Mouse (Mus musculus) embryonic facial prominence, embryonic 12.5 days (tissue): ENCODE data around the gene Ccdc152. TPM values are rescaled to one million over a fixed set of nuclear protein-coding genes. Genes with fewer than 3 reads are reported as not detected.
"Not testable (repeated sequence)": the region's sequence is repeated elsewhere in the genome, so short reads cannot be mapped to it uniquely, and the experiment has no call there.

ENCODE experiments used
- ATAC-seq: fragments of 200-750 bp; cut with Nextera tagmentation; 2 replicates; pipeline ENCODE4 v1.8.0; 2017; ENCODE audit not compliant: insufficient number of reproducible peaks, insufficient read depth, low FRiP score, low TSS enrichment
- H3K27ac ChIP-seq: fragments of 300-500 bp; sonication (generic); 2 replicates; pipeline ENCODE4 v1.5.1; 2016; ENCODE audit warnings: mild to moderate bottlenecking
- H3K27me3 ChIP-seq: fragments of 300-500 bp; sonication (generic); 2 replicates; pipeline ENCODE4 v1.6.1; 2016; ENCODE audit warnings: mild to moderate bottlenecking, moderate library complexity
- H3K36me3 ChIP-seq: fragments of 300-500 bp; sonication (generic); 2 replicates; pipeline ENCODE4 v1.6.1; 2016; ENCODE audit warnings: mild to moderate bottlenecking
- H3K4me1 ChIP-seq: fragments of 300-500 bp; sonication (generic); 2 replicates; pipeline ENCODE4 v1.6.1; 2016
- H3K4me2 ChIP-seq: fragments of 300-500 bp; sonication (generic); replicated peaks from 2 replicates; pipeline ENCODE4 v1.6.1; 2016; ENCODE audit warnings: mild to moderate bottlenecking, moderate library complexity
- H3K4me3 ChIP-seq: fragments of 300-500 bp; sonication (generic); 2 replicates; pipeline ENCODE4 v1.5.1; 2016; ENCODE audit warnings: mild to moderate bottlenecking
- H3K9ac ChIP-seq: fragments of 300-500 bp; sonication (generic); 2 replicates; pipeline ENCODE4 v1.6.1; 2016; ENCODE audit warnings: mild to moderate bottlenecking, moderate library complexity
- H3K9me3 ChIP-seq: fragments of 300-500 bp; sonication (generic); 2 replicates; pipeline ENCODE4 v1.6.1; 2016; ENCODE audit warnings: mild to moderate bottlenecking, moderate library complexity
- WGBS: fragments of 180-500 bp; shearing (Covaris S2); methylation state at CpG from one replicate; pipeline ENCODE4 v1.1.7; 2016; 5-methylcytosine and 5-hydroxymethylcytosine counted together
- polyA plus RNA-seq: library from polyadenylated mRNA; unstranded; fragments of >200 nt; fragmentation: Nextera tagmentation; extraction: Ambion mirVana; gene quantifications from 2 replicates; pipeline ENCODE4 v1.2.1, GENCODE M21; 2016

The Ccdc152 gene
- polyA plus RNA-seq, 1 experiment from 2014 or later = not detected

- no peak overlapping the region for H3K27ac ChIP-seq
- H3K4me3 ChIP-seq = no peak overlapping the region
- H3K4me1 ChIP-seq = no peaks in the 10 kb centered on the region
- H3K27me3 ChIP-seq = no peaks in the 10 kb centered on the region
- no peak overlapping the region for H3K4me2 ChIP-seq
- 84% methylated on average over 3 of the region's 3 CpGs for WGBS
- no peaks in the 10 kb centered on the region for H3K36me3 ChIP-seq
- no peak overlapping the region for H3K9ac ChIP-seq
- H3K9me3 ChIP-seq = peaks cover 3% of the 10 kb centered on the region; the same call in 1 of the 2 replicates
- no peak for ATAC-seq
These were observed 52.2 kb downstream of the Ccdc152 start for GRCm38 (mm10) chr15:3251031-3251717.

GRCm38 (mm10) chr15:3250620-3251019 is 52.7 kb downstream of the Ccdc152 start:
- Histone ChIP-seq H3K27ac (no peak overlapping the region), H3K4me1 (no peaks in the 10 kb centered on the region), H3K9ac (no peak overlapping the region), H3K36me3 (no peaks in the 10 kb centered on the region), H3K27me3 (no peaks in the 10 kb centered on the region), H3K9me3 (peaks cover 3% of the 10 kb centered on the region; the same call in 1 of the 2 replicates), H3K4me2 (no peak overlapping the region), H3K4me3 (no peak overlapping the region)
- ATAC-seq = no peak
- 85% methylated on average over 2 of the region's 2 CpGs for WGBS

GRCm38 (mm10) chr15:3245036-3245435 is 58.3 kb downstream of the Ccdc152 start:
- H3K27ac ChIP-seq, H3K4me3 ChIP-seq, H3K27me3 ChIP-seq, H3K4me2 ChIP-seq, H3K9me3 ChIP-seq, H3K36me3 ChIP-seq, ATAC-seq, H3K9ac ChIP-seq, H3K4me1 ChIP-seq: not testable (repeated sequence)
- 86% methylated on average over 10 of the region's 10 CpGs for WGBS

GRCm38 (mm10) chr15:3237963-3238362 is 65.4 kb downstream of the Ccdc152 start:
- H3K4me1 ChIP-seq = no peaks in the 10 kb centered on the region
- no peak for ATAC-seq
- no peaks in the 10 kb centered on the region for H3K27me3 ChIP-seq
- no peak overlapping the region for H3K9ac ChIP-seq
- H3K27ac ChIP-seq = no peak overlapping the region
- no peaks in the 10 kb centered on the region for H3K36me3 ChIP-seq
- H3K9me3 ChIP-seq = no peaks in the 10 kb centered on the region
- WGBS = 70% methylated on average over 1 of the region's 1 CpGs
- no peak overlapping the region for H3K4me3 ChIP-seq
- no peak overlapping the region for H3K4me2 ChIP-seq

- no peak for ATAC-seq
- H3K4me2 ChIP-seq = no peak overlapping the region
- WGBS = 86% methylated on average over 2 of the region's 2 CpGs
- no peaks in the 10 kb centered on the region for H3K36me3 ChIP-seq
- no peak overlapping the region for H3K27ac ChIP-seq
- H3K4me1 ChIP-seq = no peaks in the 10 kb centered on the region
- no peaks in the 10 kb centered on the region for H3K9me3 ChIP-seq
- H3K27me3 ChIP-seq = no peaks in the 10 kb centered on the region
- no peak overlapping the region for H3K4me3 ChIP-seq
- no peak overlapping the region for H3K9ac ChIP-seq
These were observed 67.0 kb downstream of the Ccdc152 start for GRCm38 (mm10) chr15:3236338-3236737.

- Histone ChIP-seq H3K9ac (no peak overlapping the region), H3K4me1 (no peaks in the 10 kb centered on the region), H3K27me3 (no peaks in the 10 kb centered on the region), H3K36me3 (no peaks in the 10 kb centered on the region), H3K27ac (no peak overlapping the region), H3K4me3 (no peak overlapping the region), H3K4me2 (no peak overlapping the region), H3K9me3 (no peaks in the 10 kb centered on the region)
- no peak for ATAC-seq
- 89% methylated on average over 3 of the region's 3 CpGs for WGBS
These were observed 69.3 kb downstream of the Ccdc152 start for GRCm38 (mm10) chr15:3233837-3234551.

- ATAC-seq = no peak
- H3K27me3 ChIP-seq = no peaks in the 10 kb centered on the region
- H3K4me3 ChIP-seq = no peak overlapping the region
- H3K27ac ChIP-seq = no peak overlapping the region
- H3K9me3 ChIP-seq = no peaks in the 10 kb centered on the region
- H3K4me1 ChIP-seq = no peaks in the 10 kb centered on the region
- 46% methylated on average over 9 of the region's 9 CpGs for WGBS
- no peak overlapping the region for H3K9ac ChIP-seq
- no peak overlapping the region for H3K4me2 ChIP-seq
- no peaks in the 10 kb centered on the region for H3K36me3 ChIP-seq
These were observed 71.0 kb downstream of the Ccdc152 start for GRCm38 (mm10) chr15:3232168-3232835.

GRCm38 (mm10) chr15:3231004-3231403 is 72.3 kb downstream of the Ccdc152 start:
- H3K27me3 ChIP-seq = no peaks in the 10 kb centered on the region
- no peak overlapping the region for H3K4me2 ChIP-seq
- H3K4me1 ChIP-seq = no peaks in the 10 kb centered on the region
- H3K9ac ChIP-seq = no peak overlapping the region
- no peak overlapping the region for H3K4me3 ChIP-seq
- H3K27ac ChIP-seq = no peak overlapping the region
- no peaks in the 10 kb centered on the region for H3K36me3 ChIP-seq
- 81% methylated on average over 4 of the region's 4 CpGs for WGBS
- no peak for ATAC-seq
- H3K9me3 ChIP-seq = no peaks in the 10 kb centered on the region

Other genes starting within 250 kb of the Ccdc152 start
- gene Selenop, start 35.0 kb downstream of the Ccdc152 start, polyA plus RNA-seq = 76.4 and 81.6 TPM in 2 replicates